Mouse (Mus musculus): ENCODE results near the gene C1s2.
A peak's percentile ranks its signal among the peaks of the same experiment; 100 is the strongest.
"Not testable (repeated sequence)": the region's sequence is repeated elsewhere in the genome, so short reads cannot be mapped to it uniquely, and the experiment has no call there.

Gene C1s2

DNA sequence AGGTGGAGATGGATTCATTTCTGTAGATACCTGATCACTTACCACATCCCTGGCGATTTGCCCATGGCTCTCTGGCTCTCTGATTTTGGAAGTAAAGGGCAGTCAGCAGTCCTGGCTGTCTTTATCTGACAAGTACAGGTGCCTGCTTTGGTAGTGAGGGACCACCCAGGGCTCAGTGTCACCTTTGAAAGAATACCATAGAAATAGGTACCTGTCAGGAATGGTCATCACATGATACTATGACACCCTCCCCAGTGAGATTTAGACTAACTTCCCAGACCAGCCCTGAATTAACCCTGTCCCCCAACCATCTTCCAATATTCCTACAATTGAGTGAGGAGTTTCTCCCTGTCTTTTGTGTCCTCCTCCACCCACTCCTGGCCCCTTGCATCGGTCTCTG lies at the start of gene C1s2:
C1s2 (minus strand) TSS at position 101 of the 400 bp plus-strand sequence.
- DNase-seq (ENCODE audit: low spot score in 2 of 2), result not testable (repeated sequence)

DNA sequence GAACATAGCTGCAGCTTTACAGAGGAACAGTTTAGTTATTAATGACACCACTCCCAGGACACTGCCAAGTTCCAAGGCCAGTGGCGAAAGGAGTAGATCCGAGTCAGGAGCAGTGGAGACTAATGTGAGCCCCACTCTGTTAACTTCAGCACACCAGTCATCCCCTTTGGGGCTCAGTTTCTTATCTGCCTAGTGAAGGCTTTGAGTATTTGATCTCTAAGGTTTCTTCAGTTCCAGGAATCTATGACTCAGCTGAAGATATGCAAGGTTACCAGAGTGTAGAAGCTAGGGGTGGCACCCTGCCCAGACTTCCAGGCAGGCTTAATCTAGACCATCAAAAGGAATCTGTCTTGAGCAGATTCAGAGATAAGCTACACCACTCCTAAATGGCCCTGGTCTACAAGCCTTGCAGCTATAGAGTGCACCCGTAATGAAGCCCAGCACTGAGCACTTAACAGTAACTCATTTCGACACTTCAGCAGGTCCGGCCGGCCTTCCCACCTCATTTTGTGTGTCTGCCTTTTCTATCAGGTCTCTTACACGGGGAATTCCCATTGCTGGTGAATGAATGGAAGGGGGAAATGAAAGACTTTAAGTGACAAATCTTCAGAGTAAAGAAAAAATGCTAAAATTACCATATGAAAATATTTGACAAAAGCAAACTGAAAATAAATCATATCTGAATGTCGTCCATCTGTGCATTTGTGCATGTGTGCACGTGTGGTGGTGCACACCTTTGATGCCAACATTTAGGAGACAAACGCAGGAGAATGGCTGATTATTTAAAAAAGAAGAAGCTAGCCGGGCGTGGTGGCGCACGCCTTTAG lies 47.9 kb upstream of the C1s2 start:
- DNase-seq (ENCODE audit: low spot score in 2 of 2), result no peak

DNA sequence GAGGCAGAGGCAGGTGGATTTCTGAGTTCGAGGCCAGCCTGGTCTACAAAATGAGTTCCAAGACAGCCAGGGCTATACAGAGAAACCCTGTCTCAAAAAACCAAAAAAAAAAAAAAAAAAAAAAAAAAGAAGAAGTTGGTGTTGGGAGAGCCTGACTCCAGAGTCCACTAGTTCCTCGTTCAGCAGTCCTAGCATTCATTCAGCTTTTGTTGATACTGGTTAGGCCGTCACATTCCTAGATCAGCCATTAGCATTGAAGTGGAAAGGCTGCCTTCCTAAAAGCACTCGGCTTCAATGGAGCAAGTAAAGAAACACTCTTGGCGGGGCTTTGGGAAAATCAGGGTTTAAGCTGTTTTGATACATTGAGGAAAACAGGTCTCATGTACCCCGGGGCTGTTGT lies 46.4 kb upstream of the C1s2 start:
- DNase-seq (ENCODE audit: low spot score in 2 of 2), result not testable (repeated sequence)

DNA sequence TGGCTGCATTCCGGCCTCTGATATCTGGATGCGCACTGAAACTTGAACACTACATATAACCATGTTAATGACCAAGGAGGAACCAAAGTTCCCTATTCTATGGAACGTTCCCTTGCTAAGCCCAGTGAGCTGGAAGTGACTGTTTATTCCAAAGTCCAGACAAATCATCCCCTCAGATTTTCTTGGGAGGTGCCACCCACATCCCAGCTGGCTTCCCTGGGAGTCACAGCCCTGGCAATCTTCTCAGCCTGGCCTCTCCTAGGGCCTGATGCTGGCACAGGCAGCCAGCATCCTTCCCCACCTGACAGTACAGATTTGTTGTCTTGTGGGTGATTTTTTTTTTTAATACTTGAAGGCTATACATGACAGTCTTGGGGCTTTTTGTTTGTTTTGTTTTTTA lies 43.6 kb upstream of the C1s2 start:
- no peak for DNase-seq (ENCODE audit: low spot score in 2 of 2)

DNA sequence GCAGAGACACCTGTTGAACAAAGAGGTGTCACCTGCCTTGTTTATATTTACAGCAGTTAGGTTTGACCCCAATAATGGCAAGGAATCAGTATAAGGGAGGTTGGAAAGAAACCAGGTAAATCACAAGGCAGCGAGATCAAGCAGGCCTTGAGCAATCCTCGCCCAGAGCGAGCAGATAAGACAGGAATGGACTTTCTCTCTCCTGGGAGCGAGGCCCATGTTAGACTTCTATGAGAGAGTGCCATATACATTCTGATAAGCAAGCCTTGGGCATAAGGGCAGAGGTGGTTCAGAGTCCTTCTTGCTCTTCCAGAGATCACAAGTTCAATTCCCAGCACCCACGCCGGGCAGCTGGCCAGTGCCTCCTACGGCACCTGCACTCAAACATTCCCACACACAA lies 42.9 kb upstream of the C1s2 start:
- DNase-seq (ENCODE audit: low spot score in 2 of 2), result no peak

DNA sequence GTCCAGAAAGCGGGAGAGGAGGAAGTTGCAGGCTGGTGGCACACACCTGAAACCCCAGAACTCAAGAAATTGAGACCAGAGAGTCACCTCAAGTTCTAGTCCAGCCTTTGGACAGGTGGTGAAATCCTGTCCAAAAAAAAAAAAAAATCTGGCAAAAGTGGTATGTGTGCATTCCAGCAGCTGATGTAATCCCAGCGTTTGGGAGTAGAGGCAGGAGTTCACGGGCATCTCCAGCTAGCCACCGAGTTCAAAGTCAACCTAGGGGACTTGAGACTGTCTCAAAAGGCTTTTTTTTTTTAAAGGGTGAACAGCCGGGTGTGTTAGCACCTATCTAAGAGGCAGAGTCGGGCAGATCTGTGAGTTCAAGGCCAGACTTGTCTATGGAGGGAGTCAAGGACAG lies 40.3 kb upstream of the C1s2 start:
- no peak for DNase-seq (ENCODE audit: low spot score in 2 of 2)

DNA sequence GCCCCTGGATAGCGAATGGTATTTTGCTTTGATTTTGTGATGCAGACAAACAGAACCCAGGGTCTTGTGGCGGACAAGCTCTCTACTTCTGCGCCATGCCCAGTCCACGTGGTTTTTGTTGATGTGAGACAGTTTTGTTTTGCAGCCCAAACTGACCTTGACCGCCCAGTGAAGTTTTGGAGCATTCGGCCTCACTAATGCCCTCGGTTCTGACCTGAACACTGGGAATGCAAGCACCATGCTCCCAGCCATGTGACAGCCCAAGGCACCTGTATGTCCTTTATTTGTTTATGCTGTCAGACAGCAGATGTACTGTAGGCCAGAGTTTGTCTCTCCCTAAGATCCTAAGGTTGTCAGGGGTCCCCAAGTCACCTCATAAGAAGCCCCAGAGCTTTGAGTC lies 38.7 kb upstream of the C1s2 start:
- no peak for DNase-seq (ENCODE audit: low spot score in 2 of 2)

DNA sequence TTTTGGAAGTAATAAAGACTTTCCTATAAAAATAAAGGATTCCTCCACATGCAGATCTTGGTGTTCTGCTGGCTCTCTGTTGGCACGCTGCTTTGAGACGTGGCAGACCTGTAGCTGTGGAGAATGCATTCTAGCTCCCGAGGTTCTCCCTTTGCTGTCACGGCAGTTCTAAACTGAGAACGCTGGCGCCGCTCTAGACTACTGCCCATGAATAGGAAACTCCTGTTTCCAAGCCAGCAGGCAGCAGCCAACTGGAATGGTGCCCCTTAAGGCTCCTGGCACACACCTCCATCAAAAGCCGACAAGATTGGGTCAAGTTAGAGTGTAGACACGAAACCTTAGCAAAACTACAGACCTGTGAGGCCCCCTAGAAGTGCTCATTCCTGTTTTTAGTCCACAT lies 37.7 kb upstream of the C1s2 start:
- peak; percentile 20 to 31 for DNase-seq (ENCODE audit: low spot score in 2 of 2)

DNA sequence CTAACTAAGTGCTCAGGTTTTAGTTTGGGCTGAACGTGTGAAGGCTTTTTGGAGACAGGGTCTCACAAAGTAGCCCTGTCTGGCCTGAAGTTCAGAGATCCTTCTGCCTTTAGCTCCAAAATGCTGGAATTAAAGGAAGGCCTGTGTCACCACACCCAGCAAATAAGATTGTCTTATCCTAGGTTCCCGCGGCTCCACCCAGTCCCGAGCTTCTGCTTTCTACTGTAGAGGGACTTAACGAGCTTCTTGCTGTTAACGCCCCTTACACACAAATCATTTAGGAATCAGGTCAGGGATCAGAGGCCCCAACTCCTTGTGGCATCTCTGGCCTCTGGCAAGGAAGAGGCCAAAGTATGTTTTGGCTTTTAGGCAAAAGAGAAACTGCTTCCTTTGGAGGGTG lies 36.2 kb upstream of the C1s2 start:
- DNase-seq (ENCODE audit: low spot score in 2 of 2), result no peak

DNA sequence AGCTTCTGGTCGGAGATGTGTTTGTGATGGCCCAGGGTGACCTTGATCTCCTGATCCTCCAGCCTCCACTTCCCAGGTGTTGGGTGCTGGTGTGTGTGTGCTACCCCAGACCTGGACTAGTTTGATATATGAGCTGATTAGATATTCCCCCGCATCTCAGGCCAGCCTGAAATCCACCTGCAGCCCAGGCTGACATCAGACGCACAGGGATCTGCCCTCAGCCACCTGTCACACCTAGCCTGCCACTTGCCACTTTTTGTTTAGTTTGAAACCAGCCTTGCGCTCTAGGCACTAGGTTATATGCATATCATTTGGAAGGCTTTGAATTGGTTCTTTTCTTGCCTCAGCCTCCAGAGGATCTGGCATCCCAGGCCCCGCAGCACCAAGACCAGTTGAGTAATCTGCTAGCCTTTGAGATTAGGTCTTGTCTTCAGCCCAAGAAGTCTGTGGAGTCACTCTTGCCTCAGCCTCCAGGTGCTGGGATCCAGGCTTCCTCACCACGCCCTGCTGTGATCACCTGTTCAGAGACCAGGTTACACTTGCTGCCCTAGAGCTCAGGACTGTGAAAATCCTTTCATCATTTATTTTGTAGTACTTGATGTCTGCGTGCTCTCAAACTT lies 34.5 kb upstream of the C1s2 start:
- no peak for DNase-seq (ENCODE audit: low spot score in 2 of 2)

DNA sequence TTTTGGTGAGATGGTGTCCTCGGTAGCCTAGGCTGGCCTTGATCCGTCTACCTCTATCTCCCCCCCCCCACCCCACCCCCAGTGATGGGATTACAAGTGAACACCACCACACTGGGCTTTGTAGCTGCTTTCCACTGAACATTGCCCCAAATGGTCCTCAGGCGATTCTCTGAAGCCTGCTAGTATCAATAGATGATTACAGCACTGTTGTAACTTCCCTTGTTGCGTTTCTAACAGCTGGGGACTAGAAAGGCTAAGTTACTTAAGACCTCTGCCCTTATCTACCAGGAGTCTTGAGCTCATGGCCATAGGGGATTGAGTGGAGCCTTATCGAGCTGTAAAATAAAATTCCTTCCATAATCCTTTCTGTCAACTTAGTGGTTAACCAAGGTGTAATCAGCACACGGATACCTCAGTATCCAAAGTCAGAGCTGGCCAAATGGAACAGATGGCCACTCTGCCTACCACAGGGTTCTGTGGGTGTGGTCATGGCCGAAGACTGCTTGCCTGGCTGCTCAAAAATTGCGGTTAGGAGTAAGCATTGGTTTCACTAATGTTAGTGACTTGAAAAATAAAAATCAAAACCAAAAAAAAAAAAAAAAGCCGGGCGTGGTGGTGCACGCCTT lies 33.5 kb upstream of the C1s2 start:
- no peak for DNase-seq (ENCODE audit: low spot score in 2 of 2)

DNA sequence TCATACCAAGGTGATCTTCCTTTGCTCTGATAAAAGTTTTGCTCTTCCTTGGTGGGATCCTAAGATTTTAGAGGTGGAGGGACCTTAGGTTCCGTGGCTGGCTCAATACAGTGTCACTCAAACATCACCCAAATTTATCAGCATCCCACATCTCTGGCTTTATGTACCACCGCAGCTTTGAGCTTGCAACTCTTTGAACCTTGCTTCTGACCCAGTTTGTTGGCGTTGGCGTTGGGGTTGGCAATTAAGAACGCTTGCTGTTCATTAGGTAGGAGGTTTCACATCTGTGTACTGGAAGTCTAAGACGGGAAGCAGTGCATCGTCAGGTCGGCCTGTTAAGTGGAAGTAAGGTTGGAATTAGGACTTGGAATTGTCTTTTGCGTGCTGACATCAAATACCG lies 29.1 kb upstream of the C1s2 start:
- DNase-seq (ENCODE audit: low spot score in 2 of 2), result no peak

DNA sequence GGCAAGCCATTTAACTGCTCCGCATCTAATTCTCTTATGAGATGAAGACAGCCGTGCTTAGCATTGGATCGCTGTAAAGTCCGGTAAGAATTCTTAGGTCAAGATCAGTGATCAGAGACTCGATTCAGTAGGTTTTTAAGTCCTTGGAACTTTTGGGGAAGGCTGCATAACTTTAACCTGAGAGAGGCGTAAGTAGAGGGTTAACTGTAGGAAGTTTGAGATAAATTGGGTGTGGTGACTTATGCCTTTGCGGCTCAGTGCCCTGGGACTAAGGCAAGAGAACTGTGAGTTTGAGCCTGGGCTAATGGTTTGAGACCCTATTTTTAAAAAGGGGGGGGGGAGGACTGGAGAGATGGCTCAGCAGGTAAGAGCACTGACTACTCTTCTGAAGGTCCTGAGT lies 28.4 kb upstream of the C1s2 start:
- DNase-seq (ENCODE audit: low spot score in 2 of 2), result no peak

DNA sequence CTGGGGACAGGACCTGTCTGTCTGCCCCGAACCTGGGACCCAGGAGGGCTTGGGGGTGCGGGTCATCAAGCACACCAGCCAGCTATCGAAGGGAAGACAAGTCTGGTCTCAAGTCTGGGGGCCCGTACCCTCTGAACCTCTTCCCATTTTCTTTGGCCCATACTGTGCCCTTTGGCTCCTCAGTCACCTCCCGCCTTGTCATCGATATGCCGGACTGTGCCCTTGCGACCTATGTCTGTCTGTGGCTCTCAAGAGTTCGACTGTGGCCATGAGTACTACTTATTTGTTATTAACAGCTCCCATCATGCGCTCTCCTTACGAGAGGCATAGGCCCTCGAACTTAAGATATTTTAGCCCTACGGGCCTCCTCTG lies 27.5 kb upstream of the C1s2 start:
- no peak for DNase-seq (ENCODE audit: low spot score in 2 of 2)

DNA sequence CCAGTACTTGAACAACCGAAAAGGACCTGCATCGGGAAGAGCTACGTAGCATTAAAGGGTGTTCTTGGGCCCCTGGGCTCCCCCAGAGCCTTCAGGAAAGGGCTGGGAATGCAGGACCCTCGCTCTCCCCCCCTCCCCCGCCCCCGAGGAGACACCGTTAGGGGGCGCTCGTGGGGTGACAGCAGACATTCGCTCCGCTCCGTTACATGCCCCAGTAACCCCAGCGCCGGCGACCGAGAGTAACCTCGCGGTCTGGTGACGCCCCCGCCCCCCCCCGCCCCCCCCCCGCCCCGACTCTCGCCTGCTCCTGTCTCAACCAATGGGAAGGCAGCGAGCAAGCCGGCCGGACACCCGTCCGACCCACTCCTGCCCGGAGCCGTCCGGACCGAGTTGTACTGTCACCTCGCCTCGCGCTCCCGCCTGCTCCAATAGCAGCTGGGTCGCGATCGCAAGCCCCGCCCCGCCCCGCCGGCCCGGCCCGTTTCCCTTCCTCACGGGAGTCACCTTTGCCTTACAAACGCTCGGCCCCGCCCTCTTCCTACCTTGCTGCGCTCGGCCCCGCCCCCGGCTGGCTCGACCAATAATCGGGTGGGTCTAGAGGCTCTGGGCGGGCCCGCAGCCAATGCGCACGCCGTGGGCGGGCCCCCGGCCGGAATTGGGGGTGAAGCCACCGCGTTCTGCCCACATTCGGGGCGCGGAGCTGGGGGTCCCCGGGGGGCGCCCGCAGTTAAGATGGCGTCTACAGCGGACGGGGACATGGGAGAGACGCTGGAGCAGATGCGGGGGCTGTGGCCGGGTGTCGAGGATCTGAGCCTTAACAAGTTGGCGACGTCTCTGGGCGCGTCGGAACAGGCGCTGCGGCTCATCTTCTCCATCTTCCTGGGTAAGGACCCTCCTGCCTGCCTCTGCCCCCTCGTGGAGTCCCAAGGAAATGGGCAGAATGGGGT lies 26.9 kb upstream of the C1s2 start, which contains the start of gene Lpcat3:
Lpcat3 (plus strand) TSS at position 551 of the 947 bp plus-strand sequence.
- peak; percentile 97 for DNase-seq (ENCODE audit: low spot score in 2 of 2)

DNA sequence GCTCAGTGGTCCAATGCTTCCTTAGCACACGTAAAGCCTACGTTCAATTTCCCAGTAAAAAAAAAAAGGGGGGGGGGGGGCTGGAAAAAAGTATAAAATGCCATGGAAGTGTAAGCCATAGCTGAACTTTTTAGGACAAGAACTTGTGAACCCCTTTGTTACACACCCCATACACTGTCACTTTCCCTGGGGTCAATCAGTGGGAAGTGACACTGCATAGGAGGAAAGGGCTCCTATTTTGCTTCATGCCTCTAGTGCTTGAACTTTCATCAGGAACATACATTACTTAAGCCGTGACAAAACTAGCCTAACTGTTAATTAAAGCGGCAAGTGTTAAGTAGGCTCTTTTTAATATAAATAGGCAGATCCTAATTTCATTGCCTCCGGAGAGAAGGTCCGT lies 26.1 kb upstream of the C1s2 start:
- DNase-seq (ENCODE audit: low spot score in 2 of 2), result no peak

DNA sequence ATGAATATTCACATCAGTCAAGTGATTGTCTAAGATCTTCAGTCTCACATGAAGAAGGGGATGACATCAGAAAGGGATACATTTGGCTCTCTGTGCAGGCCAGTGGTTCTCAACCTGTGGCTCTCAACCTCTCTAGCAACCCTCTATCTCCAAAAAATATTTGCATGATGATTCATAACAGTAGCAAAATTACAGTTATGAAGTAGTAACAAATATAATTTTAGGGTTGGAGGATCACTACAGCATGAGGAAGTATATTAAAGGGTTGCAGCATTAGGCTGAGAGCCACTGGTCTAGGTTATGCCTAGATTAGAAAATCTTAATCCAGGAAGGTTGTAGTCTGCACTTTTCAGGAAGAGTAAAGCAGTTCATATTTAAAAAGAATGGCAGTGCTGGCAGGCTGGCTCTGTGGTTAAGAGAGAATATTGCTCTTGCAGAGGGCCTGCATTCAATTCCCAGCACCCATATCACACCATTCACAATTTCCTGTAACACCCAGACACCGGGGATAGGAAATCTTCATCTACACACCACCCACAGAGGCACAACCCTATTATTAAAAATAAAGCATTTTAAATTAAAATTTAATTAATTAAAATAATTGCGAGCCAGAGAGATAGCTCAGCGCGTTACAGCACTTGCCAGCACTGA lies 25.4 kb upstream of the C1s2 start:
- no peak for DNase-seq (ENCODE audit: low spot score in 2 of 2)

DNA sequence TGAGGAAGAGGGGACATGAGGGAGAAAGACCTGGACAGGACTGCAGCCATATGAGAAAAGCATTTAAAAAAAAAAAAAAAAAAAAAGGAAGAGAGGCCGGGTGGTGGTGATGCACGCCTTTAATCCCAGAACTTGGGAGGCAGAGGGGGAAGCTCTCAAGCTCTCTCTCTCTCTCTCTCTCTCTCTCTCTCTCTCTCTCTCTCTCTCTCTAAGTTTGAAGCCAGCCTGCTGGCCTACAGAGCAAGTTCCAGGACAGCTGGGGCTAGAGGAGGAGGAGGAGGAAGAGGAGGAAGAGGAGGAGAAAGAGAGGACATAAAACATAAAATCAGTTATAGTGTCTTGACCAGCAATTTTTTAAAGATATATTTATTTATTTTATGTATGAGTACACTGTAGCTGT lies 22.2 kb upstream of the C1s2 start:
- DNase-seq (ENCODE audit: low spot score in 2 of 2), result no peak

DNA sequence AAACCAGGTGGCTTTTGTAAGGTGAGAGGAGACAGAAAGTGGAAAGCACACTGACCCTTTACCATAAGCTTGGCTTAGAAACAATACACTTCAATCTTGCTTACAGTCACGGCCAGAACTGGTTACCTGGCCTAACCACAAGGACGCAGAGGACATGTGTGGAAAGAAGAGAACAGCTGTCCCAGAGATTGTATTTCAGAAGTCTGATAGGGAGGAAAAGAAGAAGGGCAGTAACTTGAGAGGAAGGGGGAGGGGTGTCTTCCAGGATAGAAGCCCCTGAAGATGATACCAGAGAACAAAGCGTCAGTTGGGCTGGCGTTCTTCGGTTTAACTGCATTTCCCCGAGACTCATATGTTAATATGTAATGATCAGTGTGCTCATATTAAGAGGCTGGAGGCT lies 20.0 kb upstream of the C1s2 start:
- no peak for DNase-seq (ENCODE audit: low spot score in 2 of 2)

DNA sequence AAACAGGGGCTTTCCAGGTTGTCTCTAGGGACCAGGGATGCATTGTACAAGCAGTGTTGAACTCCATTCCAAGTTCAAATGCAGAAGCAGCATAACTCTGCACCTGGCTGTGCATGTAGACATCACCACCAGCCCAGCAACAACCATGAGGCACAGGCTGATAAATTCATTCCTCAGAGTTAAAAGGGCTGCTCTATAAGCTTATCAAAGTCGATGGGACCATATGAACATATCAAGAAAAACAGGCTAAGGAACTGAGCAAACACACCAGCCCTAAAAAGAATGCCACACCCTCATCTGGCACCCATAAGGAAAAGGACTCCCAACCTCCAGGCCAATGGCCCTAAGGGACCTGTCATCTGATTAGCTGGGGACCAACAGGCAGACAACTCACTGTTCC lies 10.5 kb upstream of the C1s2 start:
- DNase-seq (ENCODE audit: low spot score in 2 of 2), result no peak

DNA sequence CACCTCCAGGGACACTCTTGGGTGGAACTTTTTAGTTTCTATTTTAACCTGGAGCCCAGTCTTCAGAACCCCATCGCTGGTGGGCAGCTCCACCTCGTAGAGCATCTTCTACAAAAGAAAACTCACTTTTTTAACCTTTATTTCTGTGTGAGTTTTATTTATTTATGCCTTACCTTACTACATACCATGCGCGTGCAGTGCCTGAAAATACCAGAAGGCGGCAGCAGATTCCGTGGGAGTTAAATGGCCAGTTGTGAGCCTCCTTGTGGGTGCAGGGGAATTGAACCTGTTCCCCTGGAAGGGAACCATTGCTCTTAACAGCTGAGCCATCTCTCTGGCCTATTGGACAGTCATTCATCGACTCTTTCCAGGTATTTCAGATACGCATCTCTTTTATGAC lies 5.1 kb upstream of the C1s2 start:
- peak; percentile 30 to 40 for DNase-seq (ENCODE audit: low spot score in 2 of 2)

All from frontal cortex, postnatal 25 days (tissue).